Mouse (Mus musculus) cerebellum, adult 18-20 months (tissue): Measurements from ENCODE around the gene Stat1.

ENCODE experiments used
- DNase-seq, 2 experiments: peaks; one replicate each; pipeline ENCODE4 v3.0.0; 2021

Gene Stat1

GRCm38 (mm10) chr1:52133254-52133653 is 14.0 kb downstream of the Stat1 start:
- no peak for DNase-seq

GRCm38 (mm10) chr1:52137292-52137691 is 18.1 kb downstream of the Stat1 start:
- no peak for DNase-seq

- no peak for DNase-seq
Observed at GRCm38 (mm10) chr1:52140534-52140933, 21.3 kb downstream of the Stat1 start.

GRCm38 (mm10) chr1:52141482-52141881 is 22.2 kb downstream of the Stat1 start:
- DNase-seq: no peak

- DNase-seq: no peak
Observed at GRCm38 (mm10) chr1:52142117-52142516, 22.9 kb downstream of the Stat1 start.

GRCm38 (mm10) chr1:52143191-52143590 is 24.0 kb downstream of the Stat1 start:
- DNase-seq: no peak

GRCm38 (mm10) chr1:52143596-52144156 is 24.4 kb downstream of the Stat1 start:
- no peak for DNase-seq

- no peak for DNase-seq
Observed at GRCm38 (mm10) chr1:52144907-52145306, 25.7 kb downstream of the Stat1 start.

- peak; percentile 80 for DNase-seq
Observed at GRCm38 (mm10) chr1:52146214-52146970, 27.2 kb downstream of the Stat1 start.

GRCm38 (mm10) chr1:52147431-52147830 is 28.2 kb downstream of the Stat1 start:
- no peak for DNase-seq

- no peak for DNase-seq
Observed at GRCm38 (mm10) chr1:52148178-52148577, 28.9 kb downstream of the Stat1 start.

GRCm38 (mm10) chr1:52148696-52149095 is 29.5 kb downstream of the Stat1 start:
- DNase-seq: no peak

- peak; percentile 80 to 89 for DNase-seq
Observed at GRCm38 (mm10) chr1:52149934-52150346, 30.7 kb downstream of the Stat1 start.

- DNase-seq: peak in 1 of 2 experiments; percentile 51
Observed at GRCm38 (mm10) chr1:52150676-52151075, 31.4 kb downstream of the Stat1 start.

GRCm38 (mm10) chr1:52151166-52151565 is 31.9 kb downstream of the Stat1 start:
- DNase-seq: no peak

GRCm38 (mm10) chr1:52152369-52152768 is 33.1 kb downstream of the Stat1 start:
- DNase-seq: no peak

GRCm38 (mm10) chr1:52152936-52153335 is 33.7 kb downstream of the Stat1 start:
- no peak for DNase-seq

- no peak for DNase-seq
Observed at GRCm38 (mm10) chr1:52154890-52155289, 35.6 kb downstream of the Stat1 start.

GRCm38 (mm10) chr1:52156351-52156750 is 37.1 kb downstream of the Stat1 start:
- no peak for DNase-seq

- DNase-seq: no peak
Observed at GRCm38 (mm10) chr1:52158040-52158439, 38.8 kb downstream of the Stat1 start.

GRCm38 (mm10) chr1:52158490-52159381 is 39.5 kb downstream of the Stat1 start:
- DNase-seq: no peak

GRCm38 (mm10) chr1:52161151-52161550 is 41.9 kb downstream of the Stat1 start:
- no peak for DNase-seq

- DNase-seq: no peak
Observed at GRCm38 (mm10) chr1:52163707-52164457, 44.6 kb downstream of the Stat1 start.
